Mouse (Mus musculus) megakaryocyte, embryonic 14.5 days (primary cell): ENCODE measurements at regions not wholly inside any gene's neighbourhood (a gene's known extent, or its start where the extent isn't known, plus 50 kb on each side); places are given as distances from the start of the nearest gene placed in this dataset.

Experiments used
- FLI1 ChIP-seq: IDR thresholded peaks from 2 replicates; pipeline ENCODE4 v1.6.1; 2012; ENCODE audit warnings: low read length, inconsistent platforms, mixed read lengths
- GATA1 ChIP-seq: IDR thresholded peaks from 3 replicates; pipeline ENCODE4 v1.6.1; 2012; ENCODE audit warnings: mixed read lengths, low read length, inconsistent platforms, borderline replicate concordance

GRCm38 (mm10) chr9:41899766-41900605 lies 224.1 kb downstream of the Sorl1 start:
- TF ChIP-seq GATA1 (no peak), FLI1 (no peak)
